10 mouse cellular contexts compared by ENCODE assay signal in the genomic region with DNA sequence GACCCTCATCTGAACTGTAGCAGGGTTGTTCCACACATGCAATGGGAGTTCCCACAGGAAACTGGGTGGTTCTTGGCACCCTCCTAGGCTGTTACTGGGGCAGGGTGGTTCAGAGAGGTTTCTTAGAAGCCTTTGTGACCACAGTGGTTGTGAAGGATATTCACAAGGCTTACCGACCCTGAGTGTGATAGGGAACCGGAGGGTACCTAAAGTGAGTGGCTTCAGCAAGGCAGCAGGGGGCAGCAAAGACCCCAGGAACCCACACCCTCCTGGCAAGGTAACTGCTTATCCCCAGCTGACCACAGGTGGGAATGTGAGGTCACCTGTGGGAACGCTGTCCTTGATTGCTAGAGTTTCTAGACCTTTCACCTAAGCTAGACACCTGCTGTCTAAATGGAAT.
DNase-seq lines count a peak whose midpoint lies in the region; ATAC-seq lines count a peak whose summit lies in the region.
"Had no signal": no experiment of that assay in that cellular context is flagged by ENCODE, and none has a peak within 500 bp of the region (broad histone marks: within the 10 kb centered on the region; RNA-seq: fewer than 3 reads in every experiment).

No protein-coding gene starts in this region.

- no peak overlapping the region for H3K4me3 ChIP-seq in forebrain, embryonic 13.5 days
- H3K4me3 ChIP-seq: erythroblast, embryonic 14.5 days; limb, embryonic 15.5 days had no signal

- no peaks in the 10 kb centered on the region for H3K9me3 ChIP-seq in forebrain, embryonic 13.5 days (replicated peaks)
- H3K9me3 ChIP-seq: limb, embryonic 15.5 days had no signal

- H3K36me3 ChIP-seq in forebrain, embryonic 13.5 days (ENCODE audit: poor library complexity, severe bottlenecking): no peaks in the 10 kb centered on the region
- H3K36me3 ChIP-seq: limb, embryonic 15.5 days had no signal

- no peak overlapping the region for H3K9ac ChIP-seq in forebrain, embryonic 13.5 days
- H3K9ac ChIP-seq: limb, embryonic 15.5 days had no signal

- no peak overlapping the region for H3K4me2 ChIP-seq in forebrain, embryonic 13.5 days
- H3K4me2 ChIP-seq: limb, embryonic 15.5 days had no signal

- H3K27me3 ChIP-seq in forebrain, embryonic 13.5 days: no peaks in the 10 kb centered on the region
- H3K27me3 ChIP-seq: limb, embryonic 15.5 days had no signal

- no peak overlapping the region for H3K27ac ChIP-seq in forebrain, embryonic 13.5 days
- H3K27ac ChIP-seq: limb, embryonic 15.5 days had no signal

- no peaks in the 10 kb centered on the region for H3K4me1 ChIP-seq in forebrain, embryonic 13.5 days
- H3K4me1 ChIP-seq: limb, embryonic 15.5 days had no signal

- ATAC-seq in granulocyte monocyte progenitor cell, adult 5-6 weeks (replicated peaks; ENCODE audit: poor library complexity, severe bottlenecking): peak; percentile 62
- ATAC-seq in forebrain, embryonic 13.5 days: no peak

- DNase-seq in adrenal gland, postnatal 10 days: peak; percentile 46
- DNase-seq in adrenal gland, adult 8-10 months: no peak
- DNase-seq in kidney, postnatal 10 days: peak; percentile 65
- DNase-seq in kidney, adult 11 months: no peak
- peak; percentile 36 for DNase-seq in retina, embryonic 14.5 days (ENCODE audit: low spot score)
- no peak for DNase-seq in MN1 (ENCODE audit: low spot score)

- WGBS in forebrain, embryonic 13.5 days: 38% methylated on average over 3 of the region's 3 CpGs

Comparison
In these comparisons a context has a peak if more than half of its experiments do, and no peak if none do; other contexts are left out.
1. DNase-seq: peak in adrenal gland, postnatal 10 days (single experiment), kidney, postnatal 10 days (single experiment) and retina, embryonic 14.5 days (single experiment); none in adrenal gland, adult 8-10 months (single experiment), kidney, adult 11 months (single experiment) and MN1 (single experiment).